Mouse (Mus musculus) regulatory T cell (primary cell): ENCODE data around the gene Ccnjl.

Experiments used
- in situ Hi-C: fragments of 300-600 bp; cut with MboI, MseI; formaldehyde crosslinking; loops from one replicate; pipeline ENCODE4 v1.15.1; 2025; ENCODE audit warnings: high pct_unique_total_duplicates

The Ccnjl gene

DNA sequence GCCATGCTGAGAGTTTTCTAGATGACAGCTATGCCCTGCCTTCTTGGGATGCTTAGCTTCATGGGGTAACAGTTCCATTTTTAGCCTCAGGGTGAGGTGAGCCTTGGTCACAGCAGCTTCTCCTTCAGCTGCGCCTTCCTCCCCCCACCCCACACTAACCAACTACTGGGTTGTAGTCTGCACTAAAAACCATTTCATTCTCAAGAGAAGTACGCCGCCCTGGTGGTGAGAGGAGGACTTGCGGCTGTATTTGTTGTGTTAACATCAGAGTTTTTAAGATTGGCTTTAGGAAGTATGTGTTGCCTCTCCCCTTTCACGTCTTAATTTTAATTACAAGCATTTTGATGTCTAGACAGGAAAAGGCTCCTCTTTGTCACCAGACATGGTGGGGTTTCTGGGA is 39.7 kb downstream of the Ccnjl start:
- in situ Hi-C loops: no loop called here

DNA sequence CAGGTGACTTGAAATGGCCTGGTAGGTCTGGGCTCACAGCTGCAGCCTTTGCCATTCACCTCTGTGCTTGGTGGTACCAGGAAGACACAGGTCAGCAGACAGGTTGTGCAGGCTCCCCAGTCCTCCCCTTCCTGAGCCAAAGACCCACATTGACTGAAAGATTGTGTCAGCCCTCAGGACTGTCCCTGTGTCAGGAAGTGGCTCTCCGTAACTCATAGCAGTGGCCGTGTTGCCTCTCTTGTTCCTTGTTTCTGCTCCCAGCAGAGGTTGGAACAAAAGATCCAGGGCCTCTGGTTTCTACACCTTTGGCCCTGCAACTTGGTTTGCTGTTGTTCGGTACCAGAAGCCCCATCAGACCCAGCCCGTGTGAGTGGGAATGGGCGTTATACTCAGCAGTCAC is 40.6 kb downstream of the Ccnjl start:
- in situ Hi-C loops: no loop called here

DNA sequence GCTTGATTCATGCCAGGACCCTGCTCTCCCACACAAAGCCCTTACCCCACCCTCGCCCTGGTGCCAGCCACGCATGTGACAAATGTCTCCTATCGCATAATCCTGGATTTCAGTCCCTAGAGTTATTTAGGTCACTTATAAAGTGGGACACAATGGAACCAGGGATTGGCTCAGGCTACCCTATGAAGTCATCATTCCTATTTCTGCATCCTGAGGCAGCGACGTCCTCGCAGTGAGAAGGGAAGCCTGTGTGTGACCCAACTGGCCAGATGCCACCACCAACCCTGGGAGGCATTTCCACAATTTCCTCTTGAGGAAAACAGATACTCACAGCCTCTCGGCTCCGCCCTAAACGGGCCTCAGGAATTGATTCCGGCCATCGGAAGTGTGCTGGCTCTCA is 41.0 kb downstream of the Ccnjl start:
- in situ Hi-C loops: no loop called here

DNA sequence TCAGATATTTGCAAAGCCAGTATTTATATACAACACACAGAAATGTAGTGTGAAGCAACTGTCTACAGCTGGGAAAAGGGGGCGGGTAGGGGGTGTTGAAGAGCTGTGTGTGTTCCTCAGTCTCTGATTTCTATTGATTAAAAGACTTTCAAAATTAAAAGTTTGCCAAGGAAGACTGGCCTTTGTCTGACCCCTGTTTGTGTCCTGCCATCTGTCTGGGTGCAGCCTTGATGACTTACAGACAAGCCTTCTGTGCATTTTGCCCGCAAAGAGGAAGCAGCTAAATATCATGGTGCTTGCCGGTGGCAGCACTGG is 46.4 kb downstream of the Ccnjl start:
- in situ Hi-C loops: no loop called here

GRCm38 (mm10) chr11:43575376-43576151 is 47.0 kb downstream of the Ccnjl start:
- in situ Hi-C loops: no loop called here

- in situ Hi-C loops: no loop called here
Measured at GRCm38 (mm10) chr11:43577713-43578478, 49.3 kb downstream of the Ccnjl start.

- in situ Hi-C loops: no loop called here
Measured at GRCm38 (mm10) chr11:43585211-43586005, 56.8 kb downstream of the Ccnjl start.

- in situ Hi-C loops: no loop called here
Measured at GRCm38 (mm10) chr11:43586324-43587090, 57.9 kb downstream of the Ccnjl start, which contains the start of gene 4933415A04Rik. TSS of gene 4933415A04Rik (plus strand) at chr11:43587040.

- in situ Hi-C loops: no loop called here
Measured at GRCm38 (mm10) chr11:43589530-43590072, 61.0 kb downstream of the Ccnjl start.

- in situ Hi-C loops: no loop called here
Measured at GRCm38 (mm10) chr11:43601440-43601839, 72.9 kb downstream of the Ccnjl start, which contains the start of gene Fabp6. TSS of gene Fabp6 (minus strand) at chr11:43601540.

- in situ Hi-C loops: no loop called here
Measured at GRCm38 (mm10) chr11:43604207-43604606, 75.6 kb downstream of the Ccnjl start.

DNA sequence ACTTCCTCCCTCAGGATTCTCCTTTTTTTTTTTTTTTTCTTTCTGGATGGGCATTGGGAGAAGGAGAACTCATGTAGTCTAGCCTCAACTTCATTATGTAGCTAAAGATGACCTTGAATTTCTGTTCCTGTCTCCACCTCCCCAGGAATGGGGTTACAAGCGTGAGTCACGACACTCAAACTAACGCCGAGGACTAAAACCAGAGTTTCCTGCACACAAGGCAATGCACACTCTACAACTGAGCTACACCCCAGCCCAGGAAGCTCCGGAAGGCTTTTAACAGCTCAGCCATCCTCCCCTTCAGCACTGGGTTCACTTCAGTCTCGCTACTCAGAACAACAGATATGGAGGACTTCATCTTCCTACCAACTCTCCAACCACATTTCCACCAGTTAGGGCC is 76.3 kb downstream of the Ccnjl start:
- in situ Hi-C loops: no loop called here

GRCm38 (mm10) chr11:43605859-43606258 is 77.3 kb downstream of the Ccnjl start:
- in situ Hi-C loops: no loop called here

GRCm38 (mm10) chr11:43608440-43608839 is 79.9 kb downstream of the Ccnjl start:
- in situ Hi-C loops: no loop called here

GRCm38 (mm10) chr11:43610006-43610661 is 81.5 kb downstream of the Ccnjl start:
- in situ Hi-C loops: no loop called here

DNA sequence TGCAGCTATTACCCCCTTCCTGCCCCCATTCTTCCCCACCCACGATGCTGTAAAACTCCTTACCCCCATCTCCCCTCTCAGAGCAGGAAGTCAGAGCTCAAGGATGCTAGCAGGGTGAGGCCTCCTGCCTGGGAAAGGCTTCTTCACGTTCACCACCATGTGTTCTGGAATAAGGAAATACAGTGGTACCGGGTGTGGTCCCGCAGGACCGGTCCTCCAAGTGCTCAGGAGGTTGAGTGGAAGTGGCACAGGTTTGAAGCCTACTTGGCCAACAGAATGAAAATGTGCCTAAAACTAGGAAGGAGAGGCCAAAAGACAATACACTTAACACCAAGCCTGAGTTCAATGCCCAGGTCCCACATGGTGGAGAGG is 82.1 kb downstream of the Ccnjl start:
- in situ Hi-C loops: no loop called here

- in situ Hi-C loops: no loop called here
Measured at GRCm38 (mm10) chr11:43612834-43613488, 84.4 kb downstream of the Ccnjl start.

DNA sequence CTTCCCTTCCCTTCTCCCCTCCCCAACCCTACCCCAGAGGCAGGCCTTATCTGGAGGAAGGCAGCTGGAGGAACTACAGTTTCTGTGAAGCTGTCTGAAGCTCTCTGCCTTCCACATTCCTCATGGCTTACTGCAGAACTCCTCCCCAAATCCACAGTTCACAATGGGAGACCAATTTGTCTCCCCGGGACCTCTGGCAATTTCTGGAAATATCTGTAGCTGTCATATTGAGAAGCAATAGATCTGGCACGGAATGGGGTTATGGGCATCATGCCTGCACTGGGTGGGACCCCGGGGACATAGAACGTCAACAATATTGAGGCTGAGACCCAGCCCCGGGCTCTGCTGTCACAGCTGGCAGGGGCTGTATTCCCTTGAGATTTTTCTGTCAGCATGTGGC is 89.3 kb downstream of the Ccnjl start:
- in situ Hi-C loops: no loop called here

DNA sequence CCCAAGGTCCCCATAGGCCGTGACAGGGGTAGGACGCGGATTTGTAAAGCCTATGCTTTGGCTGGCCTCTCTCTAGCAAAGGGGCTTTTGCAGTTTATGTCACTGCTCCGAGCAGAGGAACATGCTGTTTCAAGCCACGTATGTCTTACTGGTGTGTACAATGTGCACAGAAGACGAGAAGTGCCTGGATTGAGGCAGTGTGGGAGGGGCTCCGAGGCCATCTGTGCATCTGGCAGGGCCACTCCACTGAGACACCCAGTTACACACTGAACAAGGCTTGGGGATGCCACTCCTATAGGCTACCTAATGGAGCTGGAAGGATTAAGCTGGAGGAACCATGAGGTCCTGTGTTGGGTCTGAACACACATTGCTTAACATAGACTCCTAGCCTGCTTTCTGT is 89.8 kb downstream of the Ccnjl start:
- in situ Hi-C loops: no loop called here

- in situ Hi-C loops: no loop called here
Measured at GRCm38 (mm10) chr11:43621769-43622168, 93.2 kb downstream of the Ccnjl start.
